Mouse (Mus musculus): ENCODE data around the gene Aprt. TPM values are rescaled to one million over a fixed set of nuclear protein-coding genes. Genes with fewer than 3 reads are reported as not detected.

The Aprt gene
- polyA plus RNA-seq (2012; rRNA removed) (87.5 and 101 TPM in 2 replicates), polyA plus RNA-seq (2014; fragmentation: Nextera tagmentation; extraction: Ambion mirVana) (197 TPM in 2 replicates)

GRCm38 (mm10) chr8:122576648-122577022 lies at the start of gene Aprt:
Gene Aprt, minus strand, starts transcription at chr8:122576909.
- no peaks in the 10 kb centered on the region for H3K27me3 ChIP-seq (ENCODE audit: control insufficient read depth, insufficient read depth, low read length)
- peak within 1 kb of the TSS; percentile 63 for H3K27ac ChIP-seq
- H3K4me1 ChIP-seq (replicated peaks; ENCODE audit: control insufficient read depth in 2 of 2, insufficient read depth in 2 of 2, low read length in 1 of 2) = peaks cover 25 to 35% of the 10 kb centered on the region in 2 experiments
- peak; percentile 84 for ATAC-seq (ENCODE audit: insufficient read depth)
- no peaks in the 10 kb centered on the region for H3K9me3 ChIP-seq (ENCODE audit: control insufficient read depth, low read length)
- under 1% methylated on average over 39 of the region's 39 CpGs for WGBS (ENCODE audit: insufficient replicate concordance)
- TF ChIP-seq EP300 (IDR thresholded peaks at IDR 0.05; ENCODE audit: low read depth) (no peak), CTCF (IDR thresholded peaks at IDR 0.05; ENCODE audit: low read depth) (no peak)
- H3K9ac ChIP-seq (replicated peaks) = peak within 1 kb of the TSS; percentile 73
- peak within 1 kb of the TSS; percentile 82 for H3K4me2 ChIP-seq (ENCODE audit: low read depth)
- H3K36me3 ChIP-seq (replicated peaks; ENCODE audit: control insufficient read depth, insufficient read depth, low read depth) = peaks cover 22% of the 10 kb centered on the region
- H3K4me3 ChIP-seq (ENCODE audit: insufficient read depth in 1 of 2, low read depth in 2 of 2, low read length in 2 of 2) = peak within 1 kb of the TSS; percentile 59 to 68
- peak; percentile 85 to 91 (median 85) for DNase-seq (ENCODE audit: low read depth in 3 of 3, low spot score in 3 of 3)

GRCm38 (mm10) chr8:122625811-122626210 lies 49.1 kb upstream of the Aprt start:
- H3K9ac ChIP-seq (replicated peaks) = no peak overlapping the region
- no peaks in the 10 kb centered on the region for H3K27me3 ChIP-seq (ENCODE audit: control insufficient read depth, insufficient read depth, low read length)
- ATAC-seq (ENCODE audit: insufficient read depth) = no peak
- no peaks in the 10 kb centered on the region for H3K4me1 ChIP-seq (replicated peaks; ENCODE audit: control insufficient read depth in 2 of 2, insufficient read depth in 2 of 2, low read length in 1 of 2)
- H3K4me2 ChIP-seq (ENCODE audit: low read depth) = no peak overlapping the region
- no peak overlapping the region for H3K4me3 ChIP-seq (ENCODE audit: insufficient read depth in 1 of 2, low read depth in 2 of 2, low read length in 2 of 2)
- no peak overlapping the region for H3K27ac ChIP-seq
- no peak for DNase-seq (ENCODE audit: low read depth in 3 of 3, low spot score in 3 of 3)
- H3K9me3 ChIP-seq (ENCODE audit: control insufficient read depth, low read length) = no peaks in the 10 kb centered on the region
- H3K36me3 ChIP-seq (replicated peaks; ENCODE audit: control insufficient read depth, insufficient read depth, low read depth) = peaks cover 7% of the 10 kb centered on the region
- no peak for TF ChIP-seq CTCF (IDR thresholded peaks at IDR 0.05; ENCODE audit: low read depth)
- no peak for TF ChIP-seq EP300 (IDR thresholded peaks at IDR 0.05; ENCODE audit: low read depth)
- WGBS (ENCODE audit: insufficient replicate concordance) = 58% methylated on average over 9 of the region's 9 CpGs

DNA sequence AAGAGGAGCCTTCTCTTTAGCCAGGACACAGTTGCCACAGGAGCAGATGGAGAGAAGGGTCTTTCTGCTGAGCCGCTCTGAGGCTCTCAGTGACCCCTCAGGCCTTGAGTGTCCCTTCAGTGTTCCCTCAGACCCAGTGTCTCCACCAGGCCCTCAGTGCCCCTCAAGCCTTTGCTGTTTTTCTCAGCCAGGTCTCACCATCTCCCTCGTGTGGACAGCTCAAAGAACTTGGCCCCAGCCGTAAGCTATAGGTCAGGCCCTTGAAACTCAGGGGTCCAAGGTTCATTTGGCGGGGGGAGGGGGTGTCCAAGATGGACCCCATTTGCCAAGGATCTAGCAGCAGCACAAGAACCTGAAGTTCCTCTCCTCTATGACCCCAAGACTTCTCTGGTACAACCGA lies 47.9 kb upstream of the Aprt start:
- Histone ChIP-seq H3K27me3 (ENCODE audit: control insufficient read depth, insufficient read depth, low read length) (no peaks in the 10 kb centered on the region), H3K36me3 (replicated peaks; ENCODE audit: control insufficient read depth, insufficient read depth, low read depth) (no peaks in the 10 kb centered on the region), H3K27ac (no peak overlapping the region), H3K9ac (replicated peaks) (no peak overlapping the region), H3K4me2 (ENCODE audit: low read depth) (no peak overlapping the region), H3K4me1 (replicated peaks; ENCODE audit: control insufficient read depth in 2 of 2, insufficient read depth in 2 of 2, low read length in 1 of 2) (0 out of 4 replicates have a peak, but pooled peaks cover 0 to 2% of the 10 kb centered on the region in 2 experiments), H3K9me3 (ENCODE audit: control insufficient read depth, low read length) (no peaks in the 10 kb centered on the region), H3K4me3 (ENCODE audit: insufficient read depth in 1 of 2, low read depth in 2 of 2, low read length in 2 of 2) (no peak overlapping the region)
- TF ChIP-seq CTCF (IDR thresholded peaks at IDR 0.05; ENCODE audit: low read depth) (peak; percentile 43), EP300 (IDR thresholded peaks at IDR 0.05; ENCODE audit: low read depth) (no peak)
- ATAC-seq (ENCODE audit: insufficient read depth) = no peak
- no peak for DNase-seq (ENCODE audit: low read depth in 3 of 3, low spot score in 3 of 3)
- WGBS (ENCODE audit: insufficient replicate concordance) = 59% methylated on average over 5 of the region's 5 CpGs

DNA sequence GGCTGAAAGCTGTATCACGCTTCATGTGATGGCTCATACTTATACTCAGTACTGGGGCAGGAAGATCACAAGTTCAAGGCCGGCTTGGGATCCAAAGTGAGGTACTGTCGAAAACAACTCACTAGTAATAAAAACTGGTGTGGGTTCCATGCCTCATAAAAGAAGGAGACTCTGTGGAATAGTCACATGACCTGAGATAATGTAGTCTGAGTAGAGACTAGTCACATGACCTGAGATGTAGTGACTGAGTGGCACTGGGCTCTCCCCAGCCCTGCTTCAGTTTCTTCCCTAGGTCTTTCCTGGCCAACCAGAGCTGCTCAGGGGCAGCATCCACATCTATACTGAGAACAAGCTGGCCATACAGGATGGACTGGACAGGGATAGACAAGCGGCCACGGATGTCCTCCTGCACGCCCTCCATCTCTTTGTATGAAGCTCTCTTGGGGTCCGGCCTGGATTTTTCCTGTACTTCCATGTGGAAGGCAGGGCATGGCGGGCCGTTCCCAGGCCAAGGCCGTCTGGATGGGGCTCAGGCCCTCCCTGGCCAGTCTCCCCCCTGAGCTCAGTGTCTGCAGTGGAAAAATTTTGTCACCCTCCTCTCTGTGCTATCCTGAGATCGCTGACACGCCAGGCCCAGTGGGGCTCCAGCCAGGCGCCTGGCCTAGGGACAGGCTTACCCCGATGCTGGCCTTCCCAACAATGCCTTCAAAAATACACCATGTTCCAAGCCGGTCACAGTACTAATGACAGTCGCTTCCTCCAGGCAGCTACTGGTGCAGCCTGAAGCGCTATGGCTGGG lies 47.3 kb upstream of the Aprt start:
- Histone ChIP-seq H3K36me3 (replicated peaks; ENCODE audit: control insufficient read depth, insufficient read depth, low read depth) (no peaks in the 10 kb centered on the region), H3K27ac (no peak overlapping the region), H3K4me3 (ENCODE audit: insufficient read depth in 1 of 2, low read depth in 2 of 2, low read length in 2 of 2) (no peak overlapping the region), H3K27me3 (ENCODE audit: control insufficient read depth, insufficient read depth, low read length) (no peaks in the 10 kb centered on the region), H3K9me3 (ENCODE audit: control insufficient read depth, low read length) (no peaks in the 10 kb centered on the region), H3K4me2 (ENCODE audit: low read depth) (no peak overlapping the region), H3K4me1 (replicated peaks; ENCODE audit: control insufficient read depth in 2 of 2, insufficient read depth in 2 of 2, low read length in 1 of 2) (peaks cover 2 to 5% of the 10 kb centered on the region in 2 experiments; a peak in 3 of 4 replicates), H3K9ac (replicated peaks) (no peak overlapping the region)
- TF ChIP-seq CTCF (IDR thresholded peaks at IDR 0.05; ENCODE audit: low read depth) = no peak
- no peak for TF ChIP-seq EP300 (IDR thresholded peaks at IDR 0.05; ENCODE audit: low read depth)
- ATAC-seq (ENCODE audit: insufficient read depth) = no peak
- 78% methylated on average over 17 of the region's 17 CpGs for WGBS (ENCODE audit: insufficient replicate concordance)
- DNase-seq (ENCODE audit: low read depth in 3 of 3, low spot score in 3 of 3) = no peak

DNA sequence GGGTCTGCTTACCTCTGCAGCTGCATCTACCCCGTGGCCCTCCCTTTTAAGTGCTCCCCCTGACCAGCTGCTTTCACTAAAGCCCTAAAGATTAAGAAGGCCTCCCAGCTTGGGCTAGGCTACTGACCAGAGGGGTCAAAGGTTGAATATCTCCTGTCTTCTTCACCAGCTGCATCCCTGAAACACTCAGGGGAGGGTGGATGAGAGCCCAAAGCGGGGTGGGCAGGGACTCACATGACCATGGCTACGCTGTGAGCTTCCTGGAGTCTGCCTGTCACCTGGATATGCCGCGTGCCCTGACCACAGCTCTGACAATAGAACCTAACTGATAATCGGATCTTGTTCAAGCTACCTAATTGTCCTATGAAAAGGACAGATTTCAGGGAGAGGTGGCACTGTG lies 46.0 kb upstream of the Aprt start, which contains the start of gene Pabpn1l:
Pabpn1l (minus strand) TSS at position 13 of the 400 bp plus-strand sequence.
- no peak for DNase-seq (ENCODE audit: low read depth in 3 of 3, low spot score in 3 of 3)
- no peaks in the 10 kb centered on the region for H3K36me3 ChIP-seq (replicated peaks; ENCODE audit: control insufficient read depth, insufficient read depth, low read depth)
- H3K4me3 ChIP-seq (ENCODE audit: insufficient read depth in 1 of 2, low read depth in 2 of 2, low read length in 2 of 2) = no peak within 1 kb of the TSS
- no peak for ATAC-seq (ENCODE audit: insufficient read depth)
- no peak within 1 kb of the TSS for H3K27ac ChIP-seq
- WGBS (ENCODE audit: insufficient replicate concordance) = 54% methylated on average over 6 of the region's 6 CpGs
- H3K4me1 ChIP-seq (replicated peaks; ENCODE audit: control insufficient read depth in 2 of 2, insufficient read depth in 2 of 2, low read length in 1 of 2) = peaks cover 13 to 14% of the 10 kb centered on the region in 2 experiments
- TF ChIP-seq CTCF (IDR thresholded peaks at IDR 0.05; ENCODE audit: low read depth) (no peak), EP300 (IDR thresholded peaks at IDR 0.05; ENCODE audit: low read depth) (no peak)
- H3K9ac ChIP-seq (replicated peaks) = no peak within 1 kb of the TSS
- no peak within 1 kb of the TSS for H3K4me2 ChIP-seq (ENCODE audit: low read depth)
- H3K9me3 ChIP-seq (ENCODE audit: control insufficient read depth, low read length) = no peaks in the 10 kb centered on the region
- H3K27me3 ChIP-seq (ENCODE audit: control insufficient read depth, insufficient read depth, low read length) = no peaks in the 10 kb centered on the region
